Mouse (Mus musculus) midbrain, embryonic 14.5 days (tissue): ENCODE data around the gene Frmd4b. TPM values are rescaled to one million over a fixed set of nuclear protein-coding genes. Genes with fewer than 3 reads are reported as not detected.

Experiments used
- ATAC-seq: fragments of 200-750 bp; cut with Nextera tagmentation; 2 replicates; pipeline ENCODE4 v1.8.0; 2017; ENCODE audit warnings: moderate number of reproducible peaks, moderate library complexity; ENCODE audit not compliant: low FRiP score, low TSS enrichment
- DNase-seq: peaks from one replicate; pipeline ENCODE4 v3.0.0-alpha.2; 2015
- H3K27ac ChIP-seq: fragments of 300-500 bp; sonication (generic); replicated peaks from 2 replicates; pipeline ENCODE4 v1.5.1; 2014; ENCODE audit warnings: mild to moderate bottlenecking, low read depth, low read length, moderate library complexity
- H3K27me3 ChIP-seq: fragments of 300-500 bp; sonication (generic); 2 replicates; pipeline ENCODE4 v1.6.1; 2014; ENCODE audit warnings: low read length, control low read depth, mixed read lengths; ENCODE audit not compliant: control insufficient read depth, insufficient read depth
- H3K36me3 ChIP-seq: fragments of 300-500 bp; sonication (generic); 2 replicates; pipeline ENCODE4 v1.6.1; 2014; ENCODE audit warnings: low read length, control low read depth; ENCODE audit not compliant: control insufficient read depth, insufficient read depth
- H3K4me1 ChIP-seq: fragments of 300-500 bp; sonication (generic); 2 replicates; pipeline ENCODE4 v1.6.1; 2014; ENCODE audit warnings: mild to moderate bottlenecking, antibody characterized with exemption, low read length, control low read depth; ENCODE audit not compliant: control insufficient read depth, insufficient read depth
- H3K4me2 ChIP-seq: fragments of 300-500 bp; sonication (generic); 2 replicates; pipeline ENCODE4 v1.6.1; 2014; ENCODE audit warnings: mild to moderate bottlenecking, low read length, moderate library complexity
- H3K4me3 ChIP-seq: fragments of 300-500 bp; sonication (generic); replicated peaks from 2 replicates; pipeline ENCODE4 v1.5.1; 2014; ENCODE audit warnings: low read depth, low read length
- H3K9ac ChIP-seq: fragments of 300-500 bp; sonication (generic); replicated peaks from 2 replicates; pipeline ENCODE4 v1.6.1; 2014; ENCODE audit warnings: mild to moderate bottlenecking, low read length, moderate library complexity
- H3K9me3 ChIP-seq: fragments of 300-500 bp; sonication (generic); 2 replicates; pipeline ENCODE4 v1.6.1; 2016; ENCODE audit warnings: low read length, control low read depth, mixed read lengths; ENCODE audit not compliant: control insufficient read depth
- WGBS: fragments of 180-500 bp; shearing (Covaris S2); extraction: QIAGEN DNeasy Blood & Tissue Kit; methylation state at CpG from one replicate; pipeline ENCODE4 v1.1.7; 2014; 5-methylcytosine and 5-hydroxymethylcytosine counted together
- polyA plus RNA-seq: library from polyadenylated mRNA; unstranded; fragments of >200 nt; fragmentation: Nextera tagmentation; extraction: Ambion mirVana; gene quantifications from 2 replicates; pipeline ENCODE4 v1.2.1, GENCODE M21; 2014

The Frmd4b gene
- polyA plus RNA-seq, 1 experiment from 2014 or later = 21.7 TPM

- H3K4me3 ChIP-seq = no peak overlapping the region
- no peaks in the 10 kb centered on the region for H3K4me1 ChIP-seq
- WGBS = 95% methylated on average over 6 of the region's 6 CpGs
- no peak overlapping the region for H3K4me2 ChIP-seq
- peaks cover 35% of the 10 kb centered on the region for H3K36me3 ChIP-seq
- no peaks in the 10 kb centered on the region for H3K9me3 ChIP-seq
- H3K9ac ChIP-seq = no peak overlapping the region
- no peak for DNase-seq
- no peaks in the 10 kb centered on the region for H3K27me3 ChIP-seq
- ATAC-seq = no peak
- no peak overlapping the region for H3K27ac ChIP-seq
Observed at GRCm38 (mm10) chr6:97300659-97301058, 316.7 kb downstream of the Frmd4b start.

GRCm38 (mm10) chr6:97300180-97300579 is 317.2 kb downstream of the Frmd4b start:
- 95% methylated on average over 6 of the region's 6 CpGs for WGBS
- H3K36me3 ChIP-seq = peaks cover 40% of the 10 kb centered on the region
- no peak overlapping the region for H3K27ac ChIP-seq
- H3K4me2 ChIP-seq = no peak overlapping the region
- no peak for DNase-seq
- no peak for ATAC-seq
- H3K4me3 ChIP-seq = no peak overlapping the region
- H3K9me3 ChIP-seq = no peaks in the 10 kb centered on the region
- no peak overlapping the region for H3K9ac ChIP-seq
- no peaks in the 10 kb centered on the region for H3K27me3 ChIP-seq
- no peaks in the 10 kb centered on the region for H3K4me1 ChIP-seq

GRCm38 (mm10) chr6:97297151-97297550 is 320.2 kb downstream of the Frmd4b start:
- ATAC-seq (no peak), DNase-seq (no peak)
- Histone ChIP-seq H3K4me3 (no peak overlapping the region), H3K27me3 (no peaks in the 10 kb centered on the region), H3K4me1 (no peaks in the 10 kb centered on the region), H3K27ac (no peak overlapping the region), H3K9ac (no peak overlapping the region), H3K36me3 (peaks cover 41% of the 10 kb centered on the region), H3K9me3 (no peaks in the 10 kb centered on the region), H3K4me2 (no peak overlapping the region)
- WGBS = 90% methylated on average over 3 of the region's 3 CpGs

- Histone ChIP-seq H3K36me3 (peaks cover 49% of the 10 kb centered on the region), H3K27ac (no peak overlapping the region), H3K4me3 (no peak overlapping the region), H3K4me2 (no peak overlapping the region), H3K9me3 (no peaks in the 10 kb centered on the region), H3K9ac (no peak overlapping the region), H3K4me1 (no peaks in the 10 kb centered on the region; the same call in 1 of the 2 replicates), H3K27me3 (no peaks in the 10 kb centered on the region)
- DNase-seq (no peak), ATAC-seq (no peak)
- WGBS = 95% methylated on average over 21 of the region's 21 CpGs
Observed at GRCm38 (mm10) chr6:97295866-97296527, 321.3 kb downstream of the Frmd4b start.

GRCm38 (mm10) chr6:97295416-97295815 is 321.9 kb downstream of the Frmd4b start:
- peaks cover 49% of the 10 kb centered on the region for H3K36me3 ChIP-seq
- DNase-seq (no peak), ATAC-seq (no peak)
- H3K4me1 ChIP-seq = no peaks in the 10 kb centered on the region; the same call in 1 of the 2 replicates
- no peaks in the 10 kb centered on the region for H3K9me3 ChIP-seq
- H3K9ac ChIP-seq = no peak overlapping the region
- no peaks in the 10 kb centered on the region for H3K27me3 ChIP-seq
- H3K4me2 ChIP-seq = no peak overlapping the region
- H3K27ac ChIP-seq = no peak overlapping the region
- no peak overlapping the region for H3K4me3 ChIP-seq
- WGBS = 94% methylated on average over 9 of the region's 9 CpGs

- no peaks in the 10 kb centered on the region for H3K27me3 ChIP-seq
- H3K4me3 ChIP-seq = no peak overlapping the region
- no peaks in the 10 kb centered on the region; the same call in 1 of the 2 replicates for H3K4me1 ChIP-seq
- H3K9ac ChIP-seq = no peak overlapping the region
- H3K4me2 ChIP-seq = no peak overlapping the region
- DNase-seq (no peak), ATAC-seq (no peak)
- no peak overlapping the region for H3K27ac ChIP-seq
- H3K9me3 ChIP-seq = no peaks in the 10 kb centered on the region
- 89% methylated on average over 12 of the region's 12 CpGs for WGBS
- H3K36me3 ChIP-seq = peaks cover 49% of the 10 kb centered on the region
Observed at GRCm38 (mm10) chr6:97293667-97294569, 323.4 kb downstream of the Frmd4b start.

- ATAC-seq (no peak), DNase-seq (no peak)
- H3K27ac ChIP-seq = no peak overlapping the region
- 91% methylated on average over 5 of the region's 5 CpGs for WGBS
- H3K4me2 ChIP-seq = no peak overlapping the region
- H3K4me3 ChIP-seq = no peak overlapping the region
- H3K9me3 ChIP-seq = no peaks in the 10 kb centered on the region
- no peaks in the 10 kb centered on the region; the same call in 1 of the 2 replicates for H3K4me1 ChIP-seq
- no peaks in the 10 kb centered on the region for H3K27me3 ChIP-seq
- no peak overlapping the region for H3K9ac ChIP-seq
- H3K36me3 ChIP-seq = peaks cover 51% of the 10 kb centered on the region
Observed at GRCm38 (mm10) chr6:97292894-97293293, 324.4 kb downstream of the Frmd4b start.

GRCm38 (mm10) chr6:97292096-97292495 is 325.2 kb downstream of the Frmd4b start:
- no peak overlapping the region for H3K4me2 ChIP-seq
- H3K4me3 ChIP-seq = no peak overlapping the region
- 93% methylated on average over 3 of the region's 3 CpGs for WGBS
- peaks cover 54% of the 10 kb centered on the region for H3K36me3 ChIP-seq
- H3K9ac ChIP-seq = no peak overlapping the region
- no peaks in the 10 kb centered on the region for H3K9me3 ChIP-seq
- no peak overlapping the region for H3K27ac ChIP-seq
- no peaks in the 10 kb centered on the region; the same call in 1 of the 2 replicates for H3K4me1 ChIP-seq
- H3K27me3 ChIP-seq = no peaks in the 10 kb centered on the region
- no peak for ATAC-seq
- DNase-seq = no peak
